Mouse (Mus musculus) urinary bladder, postnatal 4 days (tissue): ENCODE results near the gene Slc6a4.

Experiments
- DNase-seq, 2 experiments: peaks; one replicate each; pipeline ENCODE4 v3.0.0; 2021 to 2022; ENCODE audit warnings: low spot score in 2 of 2

Slc6a4 gene

DNA sequence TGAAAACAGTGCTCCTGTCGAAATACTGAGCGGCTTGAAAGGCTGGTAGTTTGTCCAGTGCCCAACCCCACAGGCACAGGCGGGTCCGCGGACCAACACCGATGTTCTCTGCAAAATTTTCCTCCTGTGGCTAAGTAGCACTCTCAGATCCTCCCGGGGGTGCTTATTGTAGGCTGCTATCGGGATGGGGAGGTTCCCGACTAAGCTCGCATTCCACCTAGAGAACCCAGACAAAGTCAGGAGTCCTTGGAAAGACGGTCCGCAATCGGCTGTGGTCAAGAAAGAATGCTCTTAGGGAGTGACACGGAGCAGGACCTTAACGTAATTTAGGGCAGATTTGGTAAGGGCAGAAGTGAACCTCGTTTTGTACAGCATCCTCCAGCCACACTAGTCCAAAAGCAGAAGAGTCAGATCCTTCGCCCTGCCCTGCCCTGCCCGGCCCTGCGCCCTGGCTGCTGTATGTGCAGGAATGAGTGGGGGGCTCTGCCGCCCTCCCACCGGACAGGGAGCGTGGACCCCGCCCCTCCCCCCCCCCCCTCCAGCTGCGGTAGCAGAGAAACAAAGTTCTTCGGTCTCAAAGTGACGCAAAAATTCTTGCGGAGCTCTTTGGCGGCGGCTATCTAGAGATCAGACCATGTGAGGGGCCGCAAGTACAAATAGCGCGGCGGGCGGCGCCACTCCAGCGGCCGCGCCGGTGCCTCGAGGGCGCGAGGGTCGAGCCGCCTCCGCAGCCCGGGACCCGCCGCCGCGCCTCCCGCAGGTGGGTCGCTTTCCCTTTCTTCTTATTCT is at the start of gene Slc6a4:
Slc6a4 (plus strand) TSS at position 688 of the 789 bp plus-strand sequence.
- no peak for DNase-seq

DNA sequence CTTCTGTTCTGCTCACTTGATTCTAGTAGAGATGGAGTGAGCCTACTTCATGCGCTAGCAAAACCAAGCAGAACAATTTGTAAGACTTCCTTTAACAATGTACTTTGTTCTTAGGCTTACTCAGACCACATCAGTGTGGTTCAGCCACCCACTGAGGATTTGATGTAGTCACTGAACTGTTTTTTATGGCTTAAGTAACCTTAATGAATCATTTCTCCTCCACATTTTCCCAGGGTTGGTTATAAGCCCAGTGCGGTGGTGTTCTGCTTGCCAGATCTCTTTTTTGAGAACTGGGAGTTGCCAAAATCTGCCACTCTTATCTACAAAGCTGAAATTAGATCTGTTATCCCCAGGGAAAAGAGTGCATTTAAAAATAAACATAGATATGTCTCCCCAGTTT is 44.9 kb upstream of the Slc6a4 start:
- no peak for DNase-seq

DNA sequence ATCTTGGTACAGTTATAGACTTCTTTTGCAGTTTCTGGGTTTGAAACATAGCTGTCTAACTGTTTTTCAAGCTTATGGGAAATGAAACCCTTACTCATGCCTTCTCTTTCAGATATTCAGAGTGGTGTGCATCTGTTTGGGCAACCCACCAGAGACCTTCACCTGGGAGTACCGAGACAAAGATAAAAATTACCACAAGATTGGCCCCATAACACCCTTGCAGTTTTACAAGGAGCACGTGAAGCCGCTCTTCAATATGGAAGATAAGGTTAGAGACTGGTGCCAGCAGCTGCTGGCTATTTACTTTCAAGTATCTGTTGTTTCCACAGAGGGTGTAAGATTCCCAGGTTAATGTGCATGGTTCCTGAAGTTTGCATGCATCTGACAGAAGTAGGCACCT is 32.7 kb upstream of the Slc6a4 start:
- no peak for DNase-seq

DNA sequence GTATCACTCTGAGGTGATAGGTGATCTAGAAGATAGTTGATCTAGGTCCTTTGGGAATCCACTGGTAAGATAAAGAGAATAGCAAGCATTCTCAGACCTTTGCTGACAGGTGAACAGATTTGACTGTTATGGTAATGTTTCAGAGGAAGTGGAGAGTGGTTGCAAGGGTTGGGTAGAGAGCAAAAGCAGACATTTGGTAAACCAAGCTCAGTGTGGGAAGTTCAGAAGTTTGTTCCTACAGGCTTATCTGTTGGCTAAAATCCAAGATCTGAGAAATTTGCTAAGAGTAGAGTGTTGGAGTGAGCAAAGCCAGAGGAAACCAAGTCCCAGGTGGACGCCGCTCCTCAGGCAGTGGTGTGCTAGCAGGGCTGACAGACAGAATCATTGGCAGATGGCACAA is 28.1 kb upstream of the Slc6a4 start:
- DNase-seq = no peak

DNA sequence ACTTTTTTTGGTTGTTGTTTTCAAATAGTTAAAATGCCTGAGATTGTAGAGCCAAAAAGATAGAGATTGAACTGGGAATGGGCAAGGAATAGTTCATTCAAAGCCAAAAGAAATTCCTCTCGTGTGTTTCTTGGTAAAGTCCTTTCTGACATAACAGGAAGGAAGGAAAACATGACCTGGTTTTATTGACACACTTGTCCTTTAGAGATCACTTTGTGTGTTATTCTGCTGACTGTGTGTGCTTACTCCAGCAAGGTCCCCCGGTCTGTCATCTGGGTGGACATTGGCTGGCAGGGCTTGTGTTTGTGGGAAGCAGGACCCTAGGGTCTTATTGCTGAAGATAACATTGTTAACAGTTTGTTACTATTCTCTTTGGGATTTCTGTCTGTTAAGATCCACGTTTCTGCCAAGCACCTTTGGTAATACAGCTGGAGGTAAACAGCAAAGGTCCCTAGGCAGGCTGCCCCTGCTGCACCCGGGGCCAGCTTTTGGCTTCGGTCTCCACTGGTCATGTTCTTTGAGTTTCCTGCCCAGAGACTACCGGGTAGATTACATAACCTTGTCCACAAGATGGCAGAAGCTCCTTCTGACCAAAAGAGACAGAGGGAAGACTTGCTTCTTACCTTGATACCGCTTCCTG is 23.6 kb upstream of the Slc6a4 start:
- DNase-seq = no peak

DNA sequence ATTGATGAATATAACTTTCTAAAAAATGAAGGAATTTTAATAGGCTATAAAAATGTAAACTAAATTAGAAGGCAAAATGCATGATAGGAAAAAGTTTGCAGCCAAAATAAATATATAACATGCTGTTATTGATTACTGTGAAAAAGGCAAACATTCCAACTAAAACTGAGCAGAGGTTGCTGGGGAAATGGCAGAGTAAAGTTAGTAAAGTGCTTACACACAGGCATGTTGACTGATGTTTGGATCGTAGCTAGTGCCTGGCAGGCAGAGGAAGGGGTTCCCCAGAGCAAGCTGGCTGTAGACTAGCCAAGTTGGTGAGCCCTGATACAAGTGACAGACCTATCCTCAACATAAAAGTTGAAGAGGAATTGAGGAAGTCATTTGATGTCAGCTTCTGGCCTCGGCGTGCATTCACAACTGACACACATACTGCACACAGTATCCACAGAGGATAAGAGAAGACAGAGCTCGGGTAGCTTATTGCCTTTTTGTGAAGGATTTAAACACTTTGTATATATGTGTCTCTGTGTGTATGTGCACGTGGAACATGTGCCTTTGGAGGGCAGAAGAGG is 16.7 kb upstream of the Slc6a4 start:
- DNase-seq = no peak

- no peak for DNase-seq
Observed at GRCm38 (mm10) chr11:76982415-76982814, 16.0 kb upstream of the Slc6a4 start.

- DNase-seq = no peak
Observed at GRCm38 (mm10) chr11:76983641-76984040, 14.8 kb upstream of the Slc6a4 start.

DNA sequence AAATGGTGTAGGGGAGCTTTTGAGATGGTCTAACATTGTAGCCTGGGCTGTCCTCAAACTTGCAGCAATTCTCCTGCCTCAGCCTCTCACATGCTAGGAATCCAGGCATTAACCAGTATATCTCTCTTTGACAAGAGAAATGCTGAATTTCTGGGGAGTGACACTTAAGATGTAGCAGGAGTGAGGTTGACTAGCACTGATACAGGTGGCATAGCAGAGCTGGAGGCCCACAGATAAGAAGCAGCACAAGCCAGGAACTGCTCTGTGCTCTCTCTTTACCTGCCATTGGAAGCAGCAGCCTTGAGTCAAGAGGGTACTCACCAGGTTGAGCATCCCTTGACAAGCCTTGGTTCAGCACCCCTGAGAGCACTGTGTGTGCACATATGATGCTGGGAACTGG is 14.2 kb upstream of the Slc6a4 start:
- no peak for DNase-seq

- no peak for DNase-seq
Observed at GRCm38 (mm10) chr11:76990839-76991238, 7.6 kb upstream of the Slc6a4 start.

- DNase-seq = no peak
Observed at GRCm38 (mm10) chr11:76992886-76993285, 5.5 kb upstream of the Slc6a4 start.

DNA sequence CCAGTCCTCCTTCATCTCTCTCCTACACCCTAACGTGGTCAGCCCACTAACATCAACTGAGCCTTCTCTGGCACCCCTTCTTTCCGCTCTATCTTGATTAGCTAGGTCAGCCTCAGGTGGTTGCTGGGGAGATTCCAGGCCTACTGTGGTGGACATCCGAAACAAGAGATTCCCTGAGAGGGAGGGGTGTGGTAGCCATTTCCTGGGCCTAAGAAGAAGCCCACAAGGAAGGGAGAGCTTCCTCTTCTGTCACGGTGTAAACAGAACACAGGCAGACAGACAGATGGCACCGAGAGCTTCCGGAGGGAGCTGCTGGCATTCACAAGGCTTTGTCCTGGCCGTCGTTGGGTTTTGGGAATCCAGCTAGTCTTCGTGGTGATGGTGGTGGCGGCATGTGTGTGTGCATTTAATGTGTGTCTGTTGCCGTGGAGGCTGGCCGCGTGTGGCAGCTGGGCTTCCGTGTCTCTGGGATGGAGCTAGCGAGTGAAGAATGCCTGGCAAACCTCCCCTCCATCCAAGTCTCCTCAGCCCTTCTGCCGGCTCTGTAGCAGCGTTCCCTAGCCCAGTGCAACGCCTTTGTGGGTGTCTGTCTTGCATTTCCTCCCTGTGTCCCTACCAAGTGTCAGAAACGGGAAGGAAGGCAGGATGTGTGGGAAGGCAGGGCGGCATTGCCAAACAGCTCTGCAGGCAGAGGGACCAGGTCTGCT is 2.3 kb upstream of the Slc6a4 start:
- no peak for DNase-seq

DNA sequence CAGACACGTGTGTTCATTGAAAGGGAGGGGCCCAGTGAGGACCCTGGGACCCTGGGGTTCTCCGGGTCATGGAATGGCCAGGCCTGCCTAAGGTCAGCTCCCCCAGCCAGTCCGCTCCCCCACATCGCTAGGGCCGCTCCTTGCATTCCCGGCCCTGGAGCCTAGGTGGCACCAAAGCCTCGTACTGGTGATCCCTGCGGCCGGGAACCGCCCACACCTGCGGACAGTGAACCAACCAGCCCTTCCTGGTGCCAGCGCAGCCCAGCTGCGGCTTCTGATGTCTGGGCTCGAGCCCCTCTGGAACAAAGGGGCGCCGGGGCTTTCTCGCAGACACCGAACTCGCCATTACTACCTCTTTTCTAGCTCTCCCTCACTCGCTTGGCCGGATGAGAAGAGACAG is 1.1 kb upstream of the Slc6a4 start:
- DNase-seq = peak; percentile 64 to 77

- DNase-seq = no peak
Observed at GRCm38 (mm10) chr11:76998705-76999226, 363 bp downstream of the Slc6a4 start.

- no peak for DNase-seq
Observed at GRCm38 (mm10) chr11:77000741-77001140, 2.3 kb downstream of the Slc6a4 start.

DNA sequence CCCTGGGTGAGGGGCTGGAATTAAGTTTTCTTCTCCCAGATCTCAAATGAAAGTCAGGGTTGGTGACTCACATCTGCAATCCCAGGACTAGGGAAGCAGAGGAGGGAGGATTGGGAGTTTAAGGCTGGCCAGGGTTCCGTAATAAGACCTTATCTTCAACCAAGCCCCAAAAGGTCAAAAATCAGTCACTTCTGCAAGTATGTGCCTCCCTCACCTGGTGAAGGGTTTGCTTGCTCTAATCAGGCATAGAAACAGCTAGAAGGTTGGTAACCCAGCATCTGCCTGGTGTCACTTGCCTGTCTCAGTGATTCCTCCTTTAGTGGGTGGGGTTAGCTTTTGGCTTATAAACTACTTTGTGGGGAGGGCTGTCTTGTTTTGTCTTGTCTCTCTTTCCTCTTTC is 4.0 kb downstream of the Slc6a4 start:
- DNase-seq = no peak

GRCm38 (mm10) chr11:77005881-77006280 is 7.5 kb downstream of the Slc6a4 start:
- no peak for DNase-seq

- DNase-seq = no peak
Observed at GRCm38 (mm10) chr11:77006616-77007015, 8.2 kb downstream of the Slc6a4 start.

DNA sequence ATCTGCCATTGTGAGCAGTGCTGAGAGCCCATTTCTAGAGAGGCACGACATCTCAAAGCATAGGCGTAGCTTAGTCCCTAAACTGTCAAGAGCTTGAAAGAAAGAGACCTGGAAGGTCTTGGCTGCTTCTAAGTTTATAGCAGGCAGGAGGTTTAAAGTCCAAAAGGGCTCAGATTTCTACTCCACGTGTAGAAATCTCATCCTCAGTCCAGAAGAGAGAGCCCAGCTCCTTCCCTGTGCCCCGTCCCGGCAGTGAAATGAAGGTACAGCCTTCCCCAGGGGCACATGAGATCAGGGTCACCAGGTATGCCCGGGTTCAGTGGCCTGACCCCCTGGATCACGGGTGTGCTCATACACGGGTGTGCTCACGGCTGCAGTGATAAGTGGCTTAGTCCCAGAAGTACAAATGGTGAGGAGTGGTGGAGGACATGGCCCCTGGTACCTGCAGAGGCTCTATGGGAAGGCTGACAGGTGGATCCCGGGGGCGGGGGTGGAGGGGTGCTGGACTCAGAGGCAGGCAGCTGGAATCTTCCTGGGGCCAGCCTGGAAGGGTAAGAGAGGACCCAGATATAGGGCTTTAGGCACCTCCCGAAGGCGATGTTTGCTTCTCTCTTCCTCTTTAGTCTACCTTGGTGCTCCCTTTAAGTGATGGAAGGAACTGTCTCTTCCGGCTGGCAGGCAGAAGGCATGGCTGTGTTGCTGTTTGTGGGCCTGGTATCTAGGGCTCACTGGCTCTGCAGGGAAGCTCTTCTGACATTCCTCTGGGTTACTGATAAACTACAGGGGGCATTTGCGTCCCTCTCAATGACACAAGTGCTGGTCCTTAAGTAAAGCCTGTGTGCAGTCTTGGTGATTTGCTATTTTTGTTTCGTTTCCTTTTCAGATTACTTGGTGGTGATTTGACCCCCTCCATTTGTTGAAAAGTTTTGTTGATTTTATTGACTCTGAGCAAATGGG is 10.9 kb downstream of the Slc6a4 start:
- no peak for DNase-seq

DNA sequence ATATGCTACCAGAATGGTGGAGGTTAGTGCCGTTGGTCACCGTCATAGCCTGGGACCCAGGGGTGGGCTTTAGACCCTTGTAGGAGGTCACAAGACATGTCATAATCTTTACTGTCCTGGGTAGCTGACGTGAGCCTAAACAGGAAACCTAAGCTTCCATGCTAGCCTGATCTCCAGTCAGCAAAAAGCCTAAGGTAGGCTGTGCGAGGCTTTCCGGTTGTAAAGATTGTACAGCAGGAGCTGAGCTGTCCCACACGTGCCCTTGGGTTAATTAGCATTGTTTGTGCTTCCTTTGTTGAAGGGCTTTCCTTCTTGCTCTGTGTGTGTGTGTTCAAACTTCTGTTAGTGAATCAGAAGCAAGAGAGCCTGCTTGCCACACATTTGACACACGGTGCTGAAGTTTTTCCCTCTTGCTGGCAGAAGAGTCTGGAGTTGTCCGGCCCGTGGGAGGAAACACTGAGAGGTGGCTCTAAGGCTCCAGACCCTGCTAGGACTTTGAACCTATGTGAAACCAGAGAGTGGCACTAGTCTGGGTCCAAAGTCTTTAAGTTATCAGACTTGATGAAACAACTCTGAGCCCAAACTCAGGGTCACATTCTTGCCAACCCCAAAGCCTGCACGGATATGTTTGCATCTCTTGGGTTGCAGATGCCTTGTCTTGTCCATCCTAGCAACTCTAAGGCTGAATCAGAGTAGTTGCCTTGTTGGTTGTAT is 12.5 kb downstream of the Slc6a4 start:
- DNase-seq = no peak
